Mouse (Mus musculus) hindbrain, postnatal 0 days (tissue): ENCODE data around the gene Ehd4. TPM values are rescaled to one million over a fixed set of nuclear protein-coding genes. Genes with fewer than 3 reads are reported as not detected.

Experiments
- ATAC-seq: fragments of 200-750 bp; cut with Nextera tagmentation; 2 replicates; pipeline ENCODE4 v1.8.0; 2017; ENCODE audit warnings: mild to moderate bottlenecking, moderate TSS enrichment, moderate library complexity
- DNase-seq: peaks from one replicate; pipeline ENCODE4 v3.0.0-alpha.2; 2015; ENCODE audit warnings: low spot score
- H3K27ac ChIP-seq: fragments of 300-500 bp; sonication (generic); 2 replicates; pipeline ENCODE4 v1.5.1; 2014; ENCODE audit warnings: mild to moderate bottlenecking
- H3K27me3 ChIP-seq: fragments of 300-500 bp; sonication (generic); 2 replicates; pipeline ENCODE4 v1.6.1; 2014; ENCODE audit warnings: low read length, mixed read lengths; ENCODE audit not compliant: insufficient read depth
- H3K36me3 ChIP-seq: fragments of 300-500 bp; sonication (generic); 2 replicates; pipeline ENCODE4 v1.6.1; 2014; ENCODE audit warnings: low read length, mixed read lengths; ENCODE audit not compliant: insufficient read depth
- H3K4me1 ChIP-seq: fragments of 300-500 bp; sonication (generic); 2 replicates; pipeline ENCODE4 v1.6.1; 2014; ENCODE audit warnings: antibody characterized with exemption, low read length, mixed read lengths; ENCODE audit not compliant: insufficient read depth
- H3K4me2 ChIP-seq: fragments of 300-500 bp; sonication (generic); 2 replicates; pipeline ENCODE4 v1.6.1; 2014; ENCODE audit warnings: low read depth, mild to moderate bottlenecking, low read length, moderate library complexity, mixed read lengths
- H3K4me3 ChIP-seq: fragments of 300-500 bp; sonication (generic); 2 replicates; pipeline ENCODE4 v1.5.1; 2014; ENCODE audit warnings: low read length
- H3K9ac ChIP-seq: fragments of 300-500 bp; sonication (generic); replicated peaks from 2 replicates; pipeline ENCODE4 v1.6.1; 2014; ENCODE audit warnings: mild to moderate bottlenecking, low read length, moderate library complexity, mixed read lengths
- H3K9me3 ChIP-seq: fragments of 300-500 bp; sonication (generic); 2 replicates; pipeline ENCODE4 v1.6.1; 2016; ENCODE audit warnings: low read length, mixed read lengths
- CTCF ChIP-seq: IDR thresholded peaks from 2 replicates; pipeline ENCODE4 v1.5.1; 2016; ENCODE audit warnings: antibody characterized with exemption, control low read depth, low read depth
- WGBS: fragments of 180-500 bp; shearing (Covaris S2); extraction: QIAGEN DNeasy Blood & Tissue Kit; methylation state at CpG from one replicate; pipeline ENCODE4 v1.1.7; 2014; 5-methylcytosine and 5-hydroxymethylcytosine counted together
- polyA plus RNA-seq: library from polyadenylated mRNA; unstranded; fragments of >200 nt; fragmentation: Nextera tagmentation; extraction: Ambion mirVana; gene quantifications from 2 replicates; pipeline ENCODE4 v1.2.1, GENCODE M21; 2015
- total RNA-seq: library from RNA; depleted of rRNA; stranded (reverse); fragments of >200 nt; gene quantifications from 2 replicates; pipeline ENCODE4 v1.2.3, GENCODE M21; 2014

Gene Ehd4
- total and polyA plus RNA-seq, 2 experiments from 2014 or later: 6.3 to 24.6 TPM

GRCm38 (mm10) chr2:120147364-120147763 lies 7.0 kb downstream of the Ehd4 start:
- no peak overlapping the region for H3K27ac ChIP-seq
- H3K4me1 ChIP-seq: no peaks in the 10 kb centered on the region
- H3K4me3 ChIP-seq: no peak overlapping the region
- no peak for TF ChIP-seq CTCF
- H3K9ac ChIP-seq: no peak overlapping the region
- no peak for ATAC-seq
- H3K4me2 ChIP-seq: no peak overlapping the region
- H3K9me3 ChIP-seq: no peaks in the 10 kb centered on the region
- H3K36me3 ChIP-seq: no peaks in the 10 kb centered on the region
- DNase-seq: no peak
- H3K27me3 ChIP-seq: no peaks in the 10 kb centered on the region
- 65% methylated on average over 2 of the region's 2 CpGs for WGBS

- 86% methylated on average over 2 of the region's 2 CpGs for WGBS
- Histone ChIP-seq H3K36me3 (no peaks in the 10 kb centered on the region), H3K9ac (no peak overlapping the region), H3K4me2 (no peak overlapping the region), H3K27me3 (no peaks in the 10 kb centered on the region), H3K4me3 (no peak overlapping the region), H3K4me1 (no peaks in the 10 kb centered on the region), H3K27ac (no peak overlapping the region), H3K9me3 (no peaks in the 10 kb centered on the region)
- DNase-seq: no peak
- no peak for ATAC-seq
- TF ChIP-seq CTCF: no peak
Measured at GRCm38 (mm10) chr2:120146543-120146942, 7.9 kb downstream of the Ehd4 start.

- ATAC-seq (no peak), DNase-seq (no peak)
- no peaks in the 10 kb centered on the region for H3K4me1 ChIP-seq
- H3K27ac ChIP-seq: no peak overlapping the region
- no peak overlapping the region for H3K4me3 ChIP-seq
- no peak for TF ChIP-seq CTCF
- H3K9me3 ChIP-seq: no peaks in the 10 kb centered on the region
- H3K4me2 ChIP-seq: no peak overlapping the region
- no peaks in the 10 kb centered on the region for H3K36me3 ChIP-seq
- 87% methylated on average over 4 of the region's 4 CpGs for WGBS
- H3K27me3 ChIP-seq: no peaks in the 10 kb centered on the region
- H3K9ac ChIP-seq: no peak overlapping the region
Measured at GRCm38 (mm10) chr2:120144390-120144789, 10.0 kb downstream of the Ehd4 start.

- no peak for ATAC-seq
- H3K9me3 ChIP-seq: no peaks in the 10 kb centered on the region
- TF ChIP-seq CTCF: no peak
- WGBS: 78% methylated on average over 5 of the region's 5 CpGs
- no peak overlapping the region for H3K27ac ChIP-seq
- H3K36me3 ChIP-seq: no peaks in the 10 kb centered on the region
- H3K27me3 ChIP-seq: no peaks in the 10 kb centered on the region
- H3K4me1 ChIP-seq: no peaks in the 10 kb centered on the region
- no peak for DNase-seq
- no peak overlapping the region for H3K9ac ChIP-seq
- no peak overlapping the region for H3K4me2 ChIP-seq
- no peak overlapping the region for H3K4me3 ChIP-seq
Measured at GRCm38 (mm10) chr2:120142336-120142735, 12.1 kb downstream of the Ehd4 start.

GRCm38 (mm10) chr2:120141671-120142070 lies 12.7 kb downstream of the Ehd4 start:
- Histone ChIP-seq H3K9ac (no peak overlapping the region), H3K27ac (no peak overlapping the region), H3K27me3 (no peaks in the 10 kb centered on the region), H3K4me1 (no peaks in the 10 kb centered on the region), H3K4me3 (no peak overlapping the region), H3K36me3 (no peaks in the 10 kb centered on the region), H3K9me3 (no peaks in the 10 kb centered on the region), H3K4me2 (no peak overlapping the region)
- DNase-seq: no peak
- no peak for TF ChIP-seq CTCF
- WGBS: 89% methylated on average over 1 of the region's 1 CpGs
- no peak for ATAC-seq

GRCm38 (mm10) chr2:120140326-120140725 lies 14.1 kb downstream of the Ehd4 start:
- DNase-seq (no peak), ATAC-seq (no peak)
- Histone ChIP-seq H3K36me3 (no peaks in the 10 kb centered on the region), H3K9me3 (no peaks in the 10 kb centered on the region), H3K27me3 (no peaks in the 10 kb centered on the region), H3K27ac (no peak overlapping the region), H3K4me1 (no peaks in the 10 kb centered on the region), H3K9ac (no peak overlapping the region), H3K4me3 (no peak overlapping the region), H3K4me2 (no peak overlapping the region)
- 81% methylated on average over 5 of the region's 5 CpGs for WGBS
- TF ChIP-seq CTCF: no peak

- no peaks in the 10 kb centered on the region for H3K36me3 ChIP-seq
- no peak for ATAC-seq
- TF ChIP-seq CTCF: no peak
- no peak for DNase-seq
- H3K4me2 ChIP-seq: no peak overlapping the region
- WGBS: 82% methylated on average over 1 of the region's 1 CpGs
- no peaks in the 10 kb centered on the region for H3K27me3 ChIP-seq
- no peaks in the 10 kb centered on the region for H3K9me3 ChIP-seq
- H3K27ac ChIP-seq: no peak overlapping the region
- no peak overlapping the region for H3K4me3 ChIP-seq
- no peak overlapping the region for H3K9ac ChIP-seq
- no peaks in the 10 kb centered on the region for H3K4me1 ChIP-seq
Measured at GRCm38 (mm10) chr2:120139091-120139490, 15.3 kb downstream of the Ehd4 start.
